Mouse (Mus musculus): ENCODE measurements around the gene D630045J12Rik.

DNA sequence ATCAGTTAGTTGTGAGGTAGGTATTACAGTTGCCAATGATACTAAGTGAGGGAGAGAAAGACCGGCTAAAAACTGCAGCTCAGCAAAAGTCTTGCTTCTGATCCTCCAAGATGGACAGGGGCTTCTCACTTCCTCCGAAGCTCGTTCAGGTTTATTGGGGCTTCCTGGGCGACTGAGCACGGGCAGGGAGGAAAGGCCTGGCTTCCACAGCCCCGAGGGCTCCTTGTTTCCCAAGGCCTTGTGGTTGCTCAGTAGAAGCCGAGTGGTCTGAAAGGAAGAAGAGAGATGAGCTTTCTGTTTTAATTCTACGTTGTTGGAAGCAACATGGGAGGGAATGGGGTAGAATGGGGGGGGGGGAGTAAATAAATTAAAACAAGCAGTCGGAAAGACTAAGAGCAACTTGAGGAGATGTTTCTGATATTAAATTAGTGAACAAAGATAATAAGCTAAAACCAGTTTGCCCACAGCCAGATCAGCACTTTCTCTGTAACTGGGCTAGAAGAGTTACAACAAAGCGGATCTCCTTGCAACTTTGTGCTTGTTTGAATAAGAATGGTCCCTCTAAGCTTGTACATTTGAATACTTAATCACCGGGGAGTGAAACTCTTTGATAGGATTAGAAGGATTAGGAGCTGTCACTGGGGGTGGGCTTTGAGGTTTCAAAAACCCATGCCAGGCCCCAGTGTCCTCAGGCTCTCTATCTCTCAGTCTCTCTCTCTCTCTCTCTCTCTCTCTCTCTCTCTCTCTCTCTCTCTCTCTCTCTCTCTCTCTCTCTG is 39.2 kb upstream of the D630045J12Rik start:
- TF ChIP-seq EP300 (IDR thresholded peaks at IDR 0.05; ENCODE audit: low read depth), result no peak
- no peak for TF ChIP-seq CTCF (IDR thresholded peaks at IDR 0.05; ENCODE audit: low read depth)
